Mouse (Mus musculus): Measurements from ENCODE around the gene Nit2. TPM values are rescaled to one million over a fixed set of nuclear protein-coding genes. Genes with fewer than 3 reads are reported as not detected.

Gene Nit2
- 44.4 and 51.6 TPM in 2 replicates for polyA plus RNA-seq (2015; fragmentation: Nextera tagmentation; extraction: Ambion mirVana)

DNA sequence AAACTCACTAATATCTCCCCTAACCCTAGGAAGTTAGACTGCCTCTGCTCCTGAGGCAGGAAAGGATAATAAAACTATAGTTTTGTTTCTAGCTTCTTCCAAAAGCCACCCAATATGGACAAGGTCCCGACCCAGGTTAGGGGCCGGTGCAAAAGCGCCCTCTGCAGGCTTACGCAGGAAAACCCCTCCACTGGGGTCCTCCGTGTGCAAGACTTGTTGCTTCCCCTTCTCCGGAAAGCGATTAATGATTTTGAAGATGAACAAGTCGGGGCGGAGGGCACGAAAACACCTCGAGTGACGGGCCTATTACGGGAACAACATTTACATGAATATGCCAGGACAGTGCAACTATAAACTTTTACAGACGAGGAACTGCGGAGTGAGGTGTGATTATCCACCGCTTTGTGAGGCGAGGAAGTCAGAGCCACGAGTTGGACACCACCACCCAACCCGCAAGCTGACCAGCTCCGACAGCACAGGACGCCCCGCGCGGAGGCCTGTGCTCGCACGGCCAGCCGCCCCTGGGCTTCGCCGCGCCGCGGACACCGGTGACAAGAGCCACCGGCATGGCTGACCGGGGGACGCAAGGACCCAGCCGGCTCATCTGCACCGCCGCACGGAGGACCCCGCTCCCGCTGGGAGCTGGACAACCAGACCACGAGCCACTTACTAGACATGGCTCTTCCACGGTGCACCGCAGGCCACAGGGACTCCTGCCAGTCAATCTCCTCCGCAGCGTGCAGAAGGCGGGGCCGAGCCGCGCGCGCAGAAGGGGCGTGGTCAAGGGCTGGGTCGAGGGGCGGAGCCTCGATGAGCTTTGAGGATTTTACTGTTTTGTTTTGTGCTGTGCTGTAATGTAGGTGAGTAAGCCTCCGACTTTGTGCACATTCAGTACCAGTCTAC lies at the start of gene Nit2:
TSS of gene Nit2 (minus strand) at position 731 of the 903 bp plus-strand sequence.
- Histone ChIP-seq H3K9ac (peak within 1 kb of the TSS; percentile 93), H3K9me3 (no peaks in the 10 kb centered on the region), H3K36me3 (peaks cover 57% of the 10 kb centered on the region), H3K4me2 (peak within 1 kb of the TSS; percentile 86), H3K4me3 (peak within 1 kb of the TSS; percentile 91), H3K4me1 (peaks cover 18% of the 10 kb centered on the region), H3K27me3 (replicated peaks) (no peaks in the 10 kb centered on the region), H3K27ac (replicated peaks) (peak within 1 kb of the TSS; percentile 93)
- under 1% methylated on average over 58 of the region's 58 CpGs for WGBS
- peak; percentile 97 for ATAC-seq (ENCODE audit: extremely low read depth, insufficient number of reproducible peaks, low FRiP score, low TSS enrichment)

- no peaks in the 10 kb centered on the region for H3K9me3 ChIP-seq
- H3K4me1 ChIP-seq = no peaks in the 10 kb centered on the region
- H3K9ac ChIP-seq = no peak overlapping the region
- no peak for ATAC-seq (ENCODE audit: extremely low read depth, insufficient number of reproducible peaks, low FRiP score, low TSS enrichment)
- no peaks in the 10 kb centered on the region for H3K27me3 ChIP-seq (replicated peaks)
- no peak overlapping the region for H3K4me2 ChIP-seq
- H3K27ac ChIP-seq (replicated peaks) = no peak overlapping the region
- no peak overlapping the region for H3K4me3 ChIP-seq
- H3K36me3 ChIP-seq = peaks cover 63% of the 10 kb centered on the region
Observed at GRCm38 (mm10) chr16:57215957-57216356, 48.8 kb upstream of the Nit2 start.

- no peak for ATAC-seq (ENCODE audit: extremely low read depth, insufficient number of reproducible peaks, low FRiP score, low TSS enrichment)
- Histone ChIP-seq H3K9ac (no peak overlapping the region), H3K36me3 (peaks cover 68% of the 10 kb centered on the region), H3K4me1 (peaks cover 5% of the 10 kb centered on the region; the same call in 1 of the 2 replicates), H3K27ac (replicated peaks) (no peak overlapping the region), H3K27me3 (replicated peaks) (no peaks in the 10 kb centered on the region), H3K4me2 (no peak overlapping the region), H3K4me3 (no peak overlapping the region), H3K9me3 (no peaks in the 10 kb centered on the region)
- 87% methylated on average over 2 of the region's 2 CpGs for WGBS
Observed at GRCm38 (mm10) chr16:57211037-57211436, 43.9 kb upstream of the Nit2 start.

DNA sequence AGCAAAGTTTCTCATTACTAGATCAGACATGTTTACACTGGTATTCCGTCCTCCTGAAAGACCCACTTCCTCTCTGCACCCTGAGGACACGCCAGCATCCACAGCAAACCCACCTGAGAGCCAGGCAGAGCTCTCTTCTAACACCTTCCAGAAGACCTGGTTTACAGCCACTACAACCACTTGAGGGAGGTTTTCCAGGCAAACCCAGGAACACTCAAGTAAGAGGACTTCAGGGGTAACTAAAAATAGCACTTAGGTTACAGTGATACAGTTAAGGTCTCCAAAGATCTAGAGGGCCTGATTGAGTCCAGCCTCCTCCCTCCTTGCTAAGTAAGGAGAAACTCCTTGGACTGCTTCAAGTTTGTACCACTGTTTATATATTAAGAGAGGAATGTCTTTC lies 41.2 kb upstream of the Nit2 start:
- H3K27me3 ChIP-seq (replicated peaks) = no peaks in the 10 kb centered on the region
- no peak overlapping the region for H3K4me2 ChIP-seq

DNA sequence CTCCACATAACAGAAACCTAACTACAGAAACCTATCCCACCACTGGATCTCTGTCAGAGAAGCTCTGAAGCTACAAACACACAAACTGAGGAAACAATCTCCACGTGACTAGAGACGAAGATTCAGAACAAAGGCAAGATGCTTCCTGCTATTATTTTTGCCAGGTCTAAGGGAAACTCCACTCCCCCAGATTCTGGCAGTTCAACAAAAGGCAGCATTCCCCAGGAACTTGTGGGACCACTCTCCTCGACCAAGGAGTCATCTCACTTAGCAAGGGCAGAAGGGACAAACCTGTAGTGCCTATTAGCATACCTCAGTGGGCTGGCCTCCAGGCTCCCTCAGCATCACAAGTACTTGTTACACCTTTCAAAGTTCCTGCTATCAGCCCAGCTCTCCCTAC lies 30.1 kb upstream of the Nit2 start:
- H3K36me3 ChIP-seq = peaks cover 58% of the 10 kb centered on the region

More for the DNA sequence above, 41.2 kb upstream of the Nit2 start:
- peaks cover 52% of the 10 kb centered on the region for H3K36me3 ChIP-seq
- H3K9me3 ChIP-seq = no peaks in the 10 kb centered on the region
- no peak for ATAC-seq (ENCODE audit: extremely low read depth, insufficient number of reproducible peaks, low FRiP score, low TSS enrichment)
- H3K27ac ChIP-seq (replicated peaks) = no peak overlapping the region
- H3K4me1 ChIP-seq = peaks cover 5% of the 10 kb centered on the region; the same call in 1 of the 2 replicates
- H3K9ac ChIP-seq = no peak overlapping the region
- WGBS = 67% methylated on average over 2 of the region's 2 CpGs
- H3K4me3 ChIP-seq = no peak overlapping the region

DNA sequence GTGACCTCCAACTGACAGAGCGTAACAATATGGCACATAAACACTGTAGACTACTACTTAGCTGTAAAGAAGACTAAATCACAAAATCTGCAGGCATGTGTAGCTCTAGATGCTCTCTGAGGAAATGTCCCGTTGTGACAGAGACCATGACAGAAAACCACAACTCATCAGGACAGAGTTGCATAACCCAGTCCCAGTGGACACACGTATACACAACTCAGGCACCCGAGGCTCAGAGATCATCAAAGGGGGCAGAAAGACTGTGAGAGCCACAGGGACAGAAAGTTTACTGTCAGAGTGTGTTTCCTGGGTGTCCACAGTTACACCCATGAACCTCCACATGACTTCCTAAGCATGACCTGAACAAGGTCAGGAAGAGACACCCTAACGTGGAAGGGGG lies 29.4 kb upstream of the Nit2 start:
- no peak overlapping the region for H3K27ac ChIP-seq (replicated peaks)
- peaks cover 65% of the 10 kb centered on the region for H3K36me3 ChIP-seq
- no peaks in the 10 kb centered on the region for H3K9me3 ChIP-seq
- no peaks in the 10 kb centered on the region for H3K27me3 ChIP-seq (replicated peaks)
- WGBS = 84% methylated on average over 5 of the region's 5 CpGs
- no peak overlapping the region for H3K9ac ChIP-seq
- ATAC-seq (ENCODE audit: extremely low read depth, insufficient number of reproducible peaks, low FRiP score, low TSS enrichment) = no peak
- H3K4me3 ChIP-seq = no peak overlapping the region
- H3K4me1 ChIP-seq = no peaks in the 10 kb centered on the region
- no peak overlapping the region for H3K4me2 ChIP-seq

More for the DNA sequence above, 30.1 kb upstream of the Nit2 start:
- Histone ChIP-seq H3K9ac (no peak overlapping the region), H3K27ac (replicated peaks) (no peak overlapping the region), H3K9me3 (no peaks in the 10 kb centered on the region), H3K4me2 (no peak overlapping the region), H3K4me3 (no peak overlapping the region), H3K27me3 (replicated peaks) (no peaks in the 10 kb centered on the region), H3K4me1 (no peaks in the 10 kb centered on the region)
- 55% methylated on average over 3 of the region's 3 CpGs for WGBS
- no peak for ATAC-seq (ENCODE audit: extremely low read depth, insufficient number of reproducible peaks, low FRiP score, low TSS enrichment)

GRCm38 (mm10) chr16:57191214-57191613 lies 24.1 kb upstream of the Nit2 start:
- ATAC-seq (ENCODE audit: extremely low read depth, insufficient number of reproducible peaks, low FRiP score, low TSS enrichment) = no peak
- 92% methylated on average over 14 of the region's 14 CpGs for WGBS
- no peaks in the 10 kb centered on the region for H3K27me3 ChIP-seq (replicated peaks)
- no peak overlapping the region for H3K27ac ChIP-seq (replicated peaks)
- H3K4me1 ChIP-seq = no peaks in the 10 kb centered on the region
- H3K9me3 ChIP-seq = no peaks in the 10 kb centered on the region
- peaks cover 70% of the 10 kb centered on the region for H3K36me3 ChIP-seq
- no peak overlapping the region for H3K9ac ChIP-seq
- no peak overlapping the region for H3K4me2 ChIP-seq
- no peak overlapping the region for H3K4me3 ChIP-seq

GRCm38 (mm10) chr16:57190390-57190789 lies 23.2 kb upstream of the Nit2 start:
- no peaks in the 10 kb centered on the region for H3K27me3 ChIP-seq (replicated peaks)
- H3K36me3 ChIP-seq = peaks cover 75% of the 10 kb centered on the region
- no peak overlapping the region for H3K4me3 ChIP-seq
- no peak for ATAC-seq (ENCODE audit: extremely low read depth, insufficient number of reproducible peaks, low FRiP score, low TSS enrichment)
- 81% methylated on average over 8 of the region's 8 CpGs for WGBS
- H3K4me2 ChIP-seq = no peak overlapping the region
- no peak overlapping the region for H3K9ac ChIP-seq
- H3K9me3 ChIP-seq = no peaks in the 10 kb centered on the region
- H3K27ac ChIP-seq (replicated peaks) = no peak overlapping the region
- H3K4me1 ChIP-seq = no peaks in the 10 kb centered on the region

DNA sequence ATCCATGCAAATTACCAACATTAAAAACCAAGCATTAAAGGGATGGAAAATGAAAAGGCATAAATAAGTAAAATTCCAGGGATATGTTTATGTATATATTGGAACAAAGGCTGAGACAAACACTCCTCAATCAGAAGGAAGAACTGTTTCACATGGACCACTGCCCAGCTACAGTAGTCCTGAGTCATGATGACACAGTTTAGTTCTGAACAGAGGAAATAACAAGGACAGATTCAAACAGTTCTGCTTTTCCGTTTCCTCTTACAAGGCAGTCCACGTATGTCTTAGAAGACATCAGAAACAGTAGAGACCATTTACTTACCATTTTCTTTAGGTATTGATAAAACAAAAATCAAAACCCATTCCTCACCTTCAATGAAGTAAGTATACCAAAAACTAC lies 22.4 kb upstream of the Nit2 start:
- peaks cover 69% of the 10 kb centered on the region for H3K36me3 ChIP-seq
- H3K9ac ChIP-seq = no peak overlapping the region
- ATAC-seq (ENCODE audit: extremely low read depth, insufficient number of reproducible peaks, low FRiP score, low TSS enrichment) = no peak
- H3K9me3 ChIP-seq = no peaks in the 10 kb centered on the region
- H3K4me3 ChIP-seq = no peak overlapping the region
- H3K4me2 ChIP-seq = no peak overlapping the region
- 64% methylated on average over 2 of the region's 2 CpGs for WGBS
- H3K27me3 ChIP-seq (replicated peaks) = no peaks in the 10 kb centered on the region
- no peaks in the 10 kb centered on the region for H3K4me1 ChIP-seq
- no peak overlapping the region for H3K27ac ChIP-seq (replicated peaks)

GRCm38 (mm10) chr16:57186618-57187017 lies 19.5 kb upstream of the Nit2 start:
- H3K36me3 ChIP-seq = peaks cover 77% of the 10 kb centered on the region
- H3K4me2 ChIP-seq = no peak overlapping the region
- no peak for ATAC-seq (ENCODE audit: extremely low read depth, insufficient number of reproducible peaks, low FRiP score, low TSS enrichment)
- H3K9ac ChIP-seq = no peak overlapping the region
- no peaks in the 10 kb centered on the region for H3K27me3 ChIP-seq (replicated peaks)
- H3K4me1 ChIP-seq = no peaks in the 10 kb centered on the region
- H3K27ac ChIP-seq (replicated peaks) = no peak overlapping the region
- H3K4me3 ChIP-seq = no peak overlapping the region
- no peaks in the 10 kb centered on the region for H3K9me3 ChIP-seq
- WGBS = 94% methylated on average over 4 of the region's 4 CpGs

- no peak overlapping the region for H3K4me3 ChIP-seq
- H3K9ac ChIP-seq = no peak overlapping the region
- no peaks in the 10 kb centered on the region for H3K9me3 ChIP-seq
- H3K4me2 ChIP-seq = no peak overlapping the region
- 75% methylated on average over 5 of the region's 5 CpGs for WGBS
- peaks cover 74% of the 10 kb centered on the region for H3K36me3 ChIP-seq
- H3K27me3 ChIP-seq (replicated peaks) = no peaks in the 10 kb centered on the region
- no peak overlapping the region for H3K27ac ChIP-seq (replicated peaks)
- no peak for ATAC-seq (ENCODE audit: extremely low read depth, insufficient number of reproducible peaks, low FRiP score, low TSS enrichment)
- H3K4me1 ChIP-seq = 0 out of 2 replicates have a peak, but pooled peaks cover 3% of the 10 kb centered on the region
Observed at GRCm38 (mm10) chr16:57182037-57182436, 14.9 kb upstream of the Nit2 start.

DNA sequence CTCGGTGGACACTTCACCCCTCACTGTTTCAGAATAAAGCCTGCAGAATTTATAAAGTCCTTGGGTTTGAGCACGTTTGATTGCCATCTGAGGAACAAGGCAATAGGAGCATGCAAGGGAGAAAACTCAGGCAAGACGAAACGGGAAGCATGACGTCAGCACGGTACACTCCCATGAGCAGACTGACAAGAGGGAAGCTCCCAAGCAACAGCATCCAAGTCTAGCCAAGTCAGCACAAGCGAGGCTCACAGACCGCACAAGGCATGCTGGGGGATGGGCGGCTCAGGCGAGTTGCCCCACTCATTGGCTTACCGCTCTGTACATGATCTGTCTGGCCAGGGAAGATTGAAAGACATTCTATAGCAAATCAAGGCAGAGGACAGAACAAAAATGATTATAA lies 14.0 kb upstream of the Nit2 start:
- H3K27me3 ChIP-seq (replicated peaks) = no peaks in the 10 kb centered on the region
- H3K27ac ChIP-seq (replicated peaks) = no peak overlapping the region
- 0 out of 2 replicates have a peak, but pooled peaks cover 3% of the 10 kb centered on the region for H3K9me3 ChIP-seq
- H3K4me1 ChIP-seq = 0 out of 2 replicates have a peak, but pooled peaks cover 3% of the 10 kb centered on the region
- ATAC-seq (ENCODE audit: extremely low read depth, insufficient number of reproducible peaks, low FRiP score, low TSS enrichment) = no peak
- peaks cover 81% of the 10 kb centered on the region for H3K36me3 ChIP-seq
- WGBS = 80% methylated on average over 11 of the region's 11 CpGs
- H3K9ac ChIP-seq = no peak overlapping the region
- H3K4me3 ChIP-seq = no peak overlapping the region
- H3K4me2 ChIP-seq = no peak overlapping the region
